Mouse (Mus musculus): ENCODE results near the gene Qrsl1.

- TF ChIP-seq CTCF (IDR thresholded peaks at IDR 0.05) (no peak), EP300 (IDR thresholded peaks at IDR 0.05) (no peak)
Observed at GRCm38 (mm10) chr10:43892971-43893370, 8.6 kb downstream of the Qrsl1 start.

Data from lung, postnatal 0 days (tissue).